Mouse (Mus musculus): Measurements from ENCODE around the gene Sumo3. TPM values are rescaled to one million over a fixed set of nuclear protein-coding genes. Genes with fewer than 3 reads are reported as not detected.
A peak's percentile ranks its signal among the peaks of the same experiment; 100 is the strongest.

Gene Sumo3
- polyA plus RNA-seq, 1 experiment: 152 TPM

DNA sequence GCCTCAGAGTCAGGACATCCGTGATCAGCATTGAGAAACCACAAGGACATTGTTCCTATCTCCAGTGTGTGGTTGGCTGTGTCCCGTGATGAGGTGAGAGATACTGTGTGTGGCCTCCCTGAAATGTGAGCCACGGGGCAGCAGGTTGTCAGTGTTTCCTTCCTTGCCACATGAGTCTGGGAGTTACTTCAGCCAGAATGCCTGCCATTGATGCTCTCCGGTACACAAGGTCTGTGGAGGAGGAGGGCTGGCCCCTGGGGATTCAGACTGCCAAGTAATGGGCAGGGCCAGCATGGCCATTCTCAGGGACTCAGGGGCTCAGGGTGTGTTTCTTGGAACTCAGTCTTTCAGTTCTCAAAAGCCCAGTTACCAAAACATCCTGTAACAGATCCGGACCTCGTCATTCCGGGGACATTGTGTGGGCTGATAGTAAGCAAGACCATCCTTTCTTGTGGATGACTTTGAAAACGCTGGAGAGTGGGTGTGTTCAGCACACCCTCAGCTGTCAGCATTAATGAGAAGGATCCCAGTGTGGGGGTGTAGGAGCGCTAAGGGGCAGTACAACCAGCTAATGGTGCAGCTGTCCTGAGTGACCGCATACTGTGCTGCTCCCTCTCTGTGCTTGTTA is 22.0 kb upstream of the Sumo3 start:
- Histone ChIP-seq H3K79me3 (ENCODE audit: low read depth) (peaks cover 57% of the 10 kb centered on the region), H3K79me2 (ENCODE audit: control insufficient read depth, insufficient read depth) (peaks cover 72% of the 10 kb centered on the region), H3K27me3 (ENCODE audit: control insufficient read depth, insufficient read depth, insufficient read length) (no peaks in the 10 kb centered on the region), H3K4me3 (ENCODE audit: insufficient read depth, poor library complexity, severe bottlenecking) (peak overlapping the region; percentile 7), H3ac (ENCODE audit: control insufficient read depth, insufficient read length, low read depth) (peak overlapping the region; percentile 15), H3K36me3 (ENCODE audit: control insufficient read depth, insufficient read depth) (peaks cover 30% of the 10 kb centered on the region)
- TF ChIP-seq MYOD1 (IDR thresholded peaks at IDR 0.05; ENCODE audit: control insufficient read depth, insufficient read length, low read depth) (peak; percentile 84), FOSL1 (IDR thresholded peaks at IDR 0.05; ENCODE audit: insufficient read depth, low read length, poor library complexity, severe bottlenecking) (no peak), MYOG (IDR thresholded peaks at IDR 0.05; ENCODE audit: control insufficient read depth, extremely low read depth, insufficient read length) (no peak), CTCF (IDR thresholded peaks at IDR 0.05; ENCODE audit: control insufficient read depth, insufficient read depth, insufficient read length) (no peak), MAX (IDR thresholded peaks at IDR 0.05) (no peak), CEBPB (IDR thresholded peaks at IDR 0.05; ENCODE audit: low read depth) (no peak), USF1 (IDR thresholded peaks at IDR 0.05; ENCODE audit: low read depth) (no peak)

DNA sequence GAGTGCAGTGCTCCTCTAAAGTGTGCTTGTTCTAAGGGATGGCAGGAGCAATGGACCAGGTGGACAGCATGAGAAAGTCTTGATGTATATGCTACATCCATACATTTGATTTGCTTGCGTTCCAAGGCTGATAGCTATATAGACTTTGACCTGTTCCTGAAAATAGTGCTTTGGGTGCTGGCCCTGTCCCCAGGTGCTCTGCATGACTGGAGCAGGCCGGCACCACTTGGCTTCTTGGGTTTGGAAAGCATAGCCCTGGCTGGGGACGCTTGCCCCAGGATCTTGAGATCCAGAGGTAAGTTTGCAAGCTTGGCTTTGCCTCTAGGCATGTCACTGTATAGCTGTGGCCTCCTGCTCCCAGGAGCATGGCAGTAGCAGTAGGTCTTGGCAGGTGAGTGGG is 19.3 kb upstream of the Sumo3 start:
- no peak for TF ChIP-seq MYOD1 (IDR thresholded peaks at IDR 0.05; ENCODE audit: control insufficient read depth, insufficient read length, low read depth)
- no peak for TF ChIP-seq MAX (IDR thresholded peaks at IDR 0.05)
- TF ChIP-seq FOSL1 (IDR thresholded peaks at IDR 0.05; ENCODE audit: insufficient read depth, low read length, poor library complexity, severe bottlenecking): no peak
- TF ChIP-seq MYOG (IDR thresholded peaks at IDR 0.05; ENCODE audit: control insufficient read depth, extremely low read depth, insufficient read length): no peak
- no peak for TF ChIP-seq USF1 (IDR thresholded peaks at IDR 0.05; ENCODE audit: low read depth)
- TF ChIP-seq CTCF (IDR thresholded peaks at IDR 0.05; ENCODE audit: control insufficient read depth, insufficient read depth, insufficient read length): no peak
- no peak for TF ChIP-seq CEBPB (IDR thresholded peaks at IDR 0.05; ENCODE audit: low read depth)
- Histone ChIP-seq H3K27me3 (ENCODE audit: control insufficient read depth, insufficient read depth, insufficient read length) (no peaks in the 10 kb centered on the region), H3K36me3 (ENCODE audit: control insufficient read depth, insufficient read depth) (peaks cover 40% of the 10 kb centered on the region), H3K4me3 (ENCODE audit: insufficient read depth, poor library complexity, severe bottlenecking) (no peak overlapping the region), H3K79me2 (ENCODE audit: control insufficient read depth, insufficient read depth) (peaks cover 100% of the 10 kb centered on the region), H3K79me3 (ENCODE audit: low read depth) (peaks cover 73% of the 10 kb centered on the region), H3ac (ENCODE audit: control insufficient read depth, insufficient read length, low read depth) (no peak overlapping the region)

DNA sequence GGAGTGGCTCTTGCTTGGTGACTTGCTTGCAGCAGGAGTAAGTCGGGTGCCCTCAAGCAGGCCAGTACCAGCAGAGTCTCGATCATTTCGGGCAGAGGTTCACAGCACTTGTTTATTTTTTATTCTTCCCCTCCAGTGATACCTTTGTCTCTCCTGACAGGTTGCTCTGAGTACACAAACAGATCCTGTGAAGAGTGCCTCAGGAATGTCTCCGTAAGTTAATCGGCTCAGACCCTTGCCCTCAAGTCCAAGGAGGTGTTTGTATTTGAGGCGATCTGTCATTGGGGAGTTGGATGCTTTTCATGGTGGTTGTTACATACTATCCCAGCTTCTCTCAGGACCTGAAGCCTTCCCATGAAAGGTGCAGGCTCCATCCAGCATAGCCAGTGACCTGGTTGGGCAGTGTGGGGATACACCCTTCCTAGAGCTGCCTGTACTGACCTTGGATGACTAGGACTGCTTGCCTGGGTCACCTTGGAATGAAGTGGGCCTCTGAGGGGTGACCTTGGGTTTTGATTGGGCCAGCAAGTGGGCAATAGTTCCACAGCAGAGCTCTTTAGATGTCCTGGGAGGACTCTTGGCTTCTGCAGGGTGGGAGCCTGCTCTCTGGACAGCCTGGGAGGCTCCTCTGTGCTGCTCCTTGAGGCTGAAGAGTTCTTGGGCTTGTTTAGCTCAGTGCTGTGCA is 18.7 kb upstream of the Sumo3 start:
- H3K79me3 ChIP-seq (ENCODE audit: low read depth): peaks cover 70% of the 10 kb centered on the region
- no peaks in the 10 kb centered on the region for H3K27me3 ChIP-seq (ENCODE audit: control insufficient read depth, insufficient read depth, insufficient read length)
- H3K4me3 ChIP-seq (ENCODE audit: insufficient read depth, poor library complexity, severe bottlenecking): no peak overlapping the region
- TF ChIP-seq MAX (IDR thresholded peaks at IDR 0.05) (no peak), USF1 (IDR thresholded peaks at IDR 0.05; ENCODE audit: low read depth) (no peak), MYOG (IDR thresholded peaks at IDR 0.05; ENCODE audit: control insufficient read depth, extremely low read depth, insufficient read length) (no peak), MYOD1 (IDR thresholded peaks at IDR 0.05; ENCODE audit: control insufficient read depth, insufficient read length, low read depth) (no peak), FOSL1 (IDR thresholded peaks at IDR 0.05; ENCODE audit: insufficient read depth, low read length, poor library complexity, severe bottlenecking) (no peak), CTCF (IDR thresholded peaks at IDR 0.05; ENCODE audit: control insufficient read depth, insufficient read depth, insufficient read length) (no peak), CEBPB (IDR thresholded peaks at IDR 0.05; ENCODE audit: low read depth) (no peak)
- H3K36me3 ChIP-seq (ENCODE audit: control insufficient read depth, insufficient read depth): peaks cover 46% of the 10 kb centered on the region
- H3K79me2 ChIP-seq (ENCODE audit: control insufficient read depth, insufficient read depth): peaks cover 100% of the 10 kb centered on the region
- no peak overlapping the region for H3ac ChIP-seq (ENCODE audit: control insufficient read depth, insufficient read length, low read depth)

DNA sequence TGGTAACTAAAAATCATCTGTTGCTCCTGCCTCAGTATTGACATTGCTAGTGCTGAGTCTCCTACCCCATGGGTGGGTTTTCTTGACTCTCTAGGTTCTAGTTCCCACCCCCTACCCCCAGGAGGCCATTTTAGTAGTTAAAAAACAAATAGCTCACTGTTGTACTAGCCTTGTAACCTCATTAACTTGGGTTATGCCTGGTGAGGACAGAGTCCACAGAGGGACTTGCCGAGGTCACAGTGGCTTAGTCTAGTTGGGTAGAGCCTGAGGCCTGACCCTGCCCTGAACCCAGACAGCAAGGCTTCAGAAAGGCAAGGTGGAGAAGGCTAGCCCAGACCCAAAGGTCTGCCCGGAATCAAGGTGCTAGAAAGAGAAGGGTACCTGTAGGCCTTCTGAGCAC is 17.9 kb upstream of the Sumo3 start:
- Histone ChIP-seq H3ac (ENCODE audit: control insufficient read depth, insufficient read length, low read depth) (no peak overlapping the region), H3K27me3 (ENCODE audit: control insufficient read depth, insufficient read depth, insufficient read length) (no peaks in the 10 kb centered on the region), H3K79me3 (ENCODE audit: low read depth) (peaks cover 67% of the 10 kb centered on the region), H3K36me3 (ENCODE audit: control insufficient read depth, insufficient read depth) (peaks cover 54% of the 10 kb centered on the region), H3K4me3 (ENCODE audit: insufficient read depth, poor library complexity, severe bottlenecking) (no peak overlapping the region), H3K79me2 (ENCODE audit: control insufficient read depth, insufficient read depth) (peaks cover 96% of the 10 kb centered on the region)
- TF ChIP-seq FOSL1 (IDR thresholded peaks at IDR 0.05; ENCODE audit: insufficient read depth, low read length, poor library complexity, severe bottlenecking) (no peak), CTCF (IDR thresholded peaks at IDR 0.05; ENCODE audit: control insufficient read depth, insufficient read depth, insufficient read length) (no peak), MAX (IDR thresholded peaks at IDR 0.05) (no peak), CEBPB (IDR thresholded peaks at IDR 0.05; ENCODE audit: low read depth) (no peak), MYOD1 (IDR thresholded peaks at IDR 0.05; ENCODE audit: control insufficient read depth, insufficient read length, low read depth) (no peak), MYOG (IDR thresholded peaks at IDR 0.05; ENCODE audit: control insufficient read depth, extremely low read depth, insufficient read length) (no peak), USF1 (IDR thresholded peaks at IDR 0.05; ENCODE audit: low read depth) (no peak)

DNA sequence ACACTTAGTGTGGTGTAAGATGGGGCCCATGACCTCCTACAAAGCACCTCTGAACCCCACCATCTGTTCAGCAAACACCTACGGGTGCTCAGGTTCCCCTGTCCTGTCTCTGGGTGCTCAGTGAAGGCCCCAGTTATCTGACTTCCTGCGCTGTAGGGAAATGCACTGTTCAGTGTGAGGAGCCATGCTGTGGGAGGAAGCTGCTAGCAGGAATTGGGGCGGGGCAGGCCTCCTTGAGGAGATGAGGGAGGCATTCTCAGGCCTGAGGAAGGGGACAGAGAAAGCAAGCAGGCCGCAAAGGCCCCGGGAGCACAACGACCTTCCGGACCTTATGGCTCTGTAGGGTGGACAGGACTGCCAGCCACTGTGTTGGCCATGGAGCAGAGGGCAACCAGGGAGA is 16.8 kb upstream of the Sumo3 start:
- H3K79me2 ChIP-seq (ENCODE audit: control insufficient read depth, insufficient read depth): peaks cover 85% of the 10 kb centered on the region
- no peaks in the 10 kb centered on the region for H3K27me3 ChIP-seq (ENCODE audit: control insufficient read depth, insufficient read depth, insufficient read length)
- peaks cover 61% of the 10 kb centered on the region for H3K79me3 ChIP-seq (ENCODE audit: low read depth)
- no peak for TF ChIP-seq CEBPB (IDR thresholded peaks at IDR 0.05; ENCODE audit: low read depth)
- no peak for TF ChIP-seq MYOD1 (IDR thresholded peaks at IDR 0.05; ENCODE audit: control insufficient read depth, insufficient read length, low read depth)
- no peak for TF ChIP-seq FOSL1 (IDR thresholded peaks at IDR 0.05; ENCODE audit: insufficient read depth, low read length, poor library complexity, severe bottlenecking)
- no peak for TF ChIP-seq CTCF (IDR thresholded peaks at IDR 0.05; ENCODE audit: control insufficient read depth, insufficient read depth, insufficient read length)
- no peak for TF ChIP-seq USF1 (IDR thresholded peaks at IDR 0.05; ENCODE audit: low read depth)
- no peak for TF ChIP-seq MYOG (IDR thresholded peaks at IDR 0.05; ENCODE audit: control insufficient read depth, extremely low read depth, insufficient read length)
- no peak for TF ChIP-seq MAX (IDR thresholded peaks at IDR 0.05)
- H3K36me3 ChIP-seq (ENCODE audit: control insufficient read depth, insufficient read depth): peaks cover 65% of the 10 kb centered on the region
- H3ac ChIP-seq (ENCODE audit: control insufficient read depth, insufficient read length, low read depth): no peak overlapping the region
- no peak overlapping the region for H3K4me3 ChIP-seq (ENCODE audit: insufficient read depth, poor library complexity, severe bottlenecking)
